Mouse (Mus musculus) brain, embryonic 14.5 days (tissue): ENCODE measurements around the gene Parp16.
A peak's percentile ranks its signal among the peaks of the same experiment; 100 is the strongest.

ENCODE experiments used
- CTCF ChIP-seq: fragments of 200-500 bp; IDR thresholded peaks from 2 replicates; pipeline ENCODE4 v1.5.1; 2012; ENCODE audit warnings: inconsistent platforms, mild to moderate bottlenecking, moderate library complexity, borderline replicate concordance; ENCODE audit not compliant: insufficient read depth, insufficient read length; ENCODE audit errors: extremely low read depth
- POLR2A ChIP-seq: fragments of 200-500 bp; IDR thresholded peaks from 2 replicates; pipeline ENCODE4 v1.6.1; 2012; ENCODE audit warnings: mild to moderate bottlenecking, inconsistent platforms, borderline replicate concordance; ENCODE audit not compliant: poor library complexity, insufficient read depth, insufficient read length, severe bottlenecking; ENCODE audit errors: extremely low read depth

DNA sequence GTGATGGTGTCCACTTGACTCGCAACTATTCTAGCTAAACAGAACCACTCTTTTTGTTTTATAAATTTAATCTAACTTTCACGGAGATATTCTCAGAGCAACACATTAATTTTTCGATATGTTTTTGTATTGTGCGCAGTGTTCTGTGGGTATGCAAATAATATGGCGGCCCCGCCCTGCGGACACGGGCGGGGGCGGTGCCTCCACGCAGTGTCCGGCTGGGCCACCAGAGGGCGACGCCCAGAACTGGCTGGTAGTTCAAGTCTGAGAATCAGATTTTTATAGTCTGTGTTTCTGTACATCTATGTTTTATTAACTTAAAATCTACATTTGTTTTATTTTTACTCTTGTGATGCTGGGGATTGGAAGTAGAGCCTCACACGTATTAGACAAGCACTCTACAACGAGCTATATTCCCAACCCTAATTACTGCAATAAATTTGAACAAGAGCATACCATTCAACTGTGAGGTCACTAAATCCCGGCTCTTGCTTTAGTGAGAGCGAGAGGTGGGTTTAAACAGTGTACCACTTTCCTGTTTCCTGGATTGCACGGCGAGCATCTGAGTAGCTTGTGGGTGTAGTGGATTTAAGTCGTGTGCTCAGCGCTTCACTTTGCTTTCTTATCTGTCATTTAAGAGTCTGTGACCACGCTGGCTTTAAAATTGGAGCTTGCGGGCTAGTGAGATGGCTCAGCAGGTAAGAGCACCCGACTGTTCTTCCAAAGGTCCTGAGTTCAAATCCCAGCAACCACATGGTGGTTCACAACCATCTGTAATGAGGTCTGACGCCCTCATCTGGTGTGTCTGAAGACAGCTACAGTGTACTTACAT lies 1.8 kb downstream of the Parp16 start:
- peak; percentile 88 for TF ChIP-seq CTCF
- TF ChIP-seq POLR2A = no peak
